Mouse (Mus musculus) lung, embryonic 15.5 days (tissue): ENCODE measurements around the gene Nfkb2. TPM values are rescaled to one million over a fixed set of nuclear protein-coding genes. Genes with fewer than 3 reads are reported as not detected.

ENCODE experiments used
- ATAC-seq: fragments of 200-750 bp; cut with Nextera tagmentation; 2 replicates; pipeline ENCODE4 v1.8.0; 2017; ENCODE audit warnings: moderate number of reproducible peaks, borderline replicate concordance; ENCODE audit not compliant: low FRiP score, low TSS enrichment; ENCODE audit errors: extremely low read depth
- H3K27ac ChIP-seq: fragments of 300-500 bp; sonication (generic); 2 replicates; pipeline ENCODE4 v1.5.1; 2015; ENCODE audit warnings: moderate library complexity, mild to moderate bottlenecking, inconsistent platforms
- H3K27me3 ChIP-seq: fragments of 300-500 bp; sonication (generic); 2 replicates; pipeline ENCODE4 v1.6.1; 2015; ENCODE audit warnings: inconsistent platforms
- H3K36me3 ChIP-seq: fragments of 300-500 bp; sonication (generic); 2 replicates; pipeline ENCODE4 v1.6.1; 2015; ENCODE audit warnings: inconsistent platforms
- H3K4me1 ChIP-seq: fragments of 300-500 bp; sonication (generic); 2 replicates; pipeline ENCODE4 v1.6.1; 2015; ENCODE audit warnings: inconsistent platforms
- H3K4me2 ChIP-seq: fragments of 300-500 bp; sonication (generic); 2 replicates; pipeline ENCODE4 v1.6.1; 2015; ENCODE audit warnings: inconsistent platforms, mild to moderate bottlenecking, moderate library complexity
- H3K4me3 ChIP-seq: fragments of 300-500 bp; sonication (generic); 2 replicates; pipeline ENCODE4 v1.5.1; 2015; ENCODE audit warnings: mild to moderate bottlenecking, inconsistent platforms
- H3K9ac ChIP-seq: fragments of 300-500 bp; sonication (generic); 2 replicates; pipeline ENCODE4 v1.6.1; 2015; ENCODE audit warnings: inconsistent platforms
- H3K9me3 ChIP-seq: fragments of 300-500 bp; sonication (generic); 2 replicates; pipeline ENCODE4 v1.6.1; 2016; ENCODE audit warnings: inconsistent platforms
- WGBS: fragments of 180-500 bp; shearing (Covaris S2); methylation state at CpG from one replicate; pipeline ENCODE4 v1.1.7; 2015; 5-methylcytosine and 5-hydroxymethylcytosine counted together
- polyA plus RNA-seq: library from polyadenylated mRNA; unstranded; fragments of >200 nt; fragmentation: Nextera tagmentation; extraction: Ambion mirVana; gene quantifications from 2 replicates; pipeline ENCODE4 v1.2.1, GENCODE M21; 2015

Nfkb2 gene
- polyA plus RNA-seq, 1 experiment from 2014 or later, result 10.5 TPM

DNA sequence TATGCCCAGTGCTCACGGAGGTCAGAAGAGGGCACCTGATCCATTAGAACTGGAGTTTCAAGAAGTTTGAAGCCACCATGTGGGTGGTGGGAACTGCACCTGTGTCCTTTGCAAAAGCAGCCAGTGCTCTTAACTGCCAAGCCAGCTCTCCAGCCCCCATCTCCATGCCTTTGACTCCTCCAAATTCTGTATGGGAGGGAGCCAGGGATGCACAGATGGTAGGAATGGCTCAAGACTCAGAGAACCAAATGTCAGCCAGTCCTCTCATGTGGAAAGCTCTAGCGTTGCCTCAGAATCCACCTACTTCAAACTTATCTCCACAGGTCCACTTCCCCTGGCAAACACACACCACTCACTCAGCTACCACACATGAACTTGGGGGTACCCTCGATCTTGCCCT lies 29.8 kb downstream of the Nfkb2 start:
- H3K27ac ChIP-seq, result no peak overlapping the region
- H3K9ac ChIP-seq, result no peak overlapping the region
- H3K27me3 ChIP-seq, result no peaks in the 10 kb centered on the region
- peaks cover 23% of the 10 kb centered on the region for H3K4me1 ChIP-seq
- no peak overlapping the region for H3K4me3 ChIP-seq
- H3K36me3 ChIP-seq, result peaks cover 11% of the 10 kb centered on the region; the same call in 1 of the 2 replicates
- WGBS, result 82% methylated on average over 3 of the region's 3 CpGs
- no peak for ATAC-seq
- no peaks in the 10 kb centered on the region for H3K9me3 ChIP-seq
- H3K4me2 ChIP-seq, result no peak overlapping the region

DNA sequence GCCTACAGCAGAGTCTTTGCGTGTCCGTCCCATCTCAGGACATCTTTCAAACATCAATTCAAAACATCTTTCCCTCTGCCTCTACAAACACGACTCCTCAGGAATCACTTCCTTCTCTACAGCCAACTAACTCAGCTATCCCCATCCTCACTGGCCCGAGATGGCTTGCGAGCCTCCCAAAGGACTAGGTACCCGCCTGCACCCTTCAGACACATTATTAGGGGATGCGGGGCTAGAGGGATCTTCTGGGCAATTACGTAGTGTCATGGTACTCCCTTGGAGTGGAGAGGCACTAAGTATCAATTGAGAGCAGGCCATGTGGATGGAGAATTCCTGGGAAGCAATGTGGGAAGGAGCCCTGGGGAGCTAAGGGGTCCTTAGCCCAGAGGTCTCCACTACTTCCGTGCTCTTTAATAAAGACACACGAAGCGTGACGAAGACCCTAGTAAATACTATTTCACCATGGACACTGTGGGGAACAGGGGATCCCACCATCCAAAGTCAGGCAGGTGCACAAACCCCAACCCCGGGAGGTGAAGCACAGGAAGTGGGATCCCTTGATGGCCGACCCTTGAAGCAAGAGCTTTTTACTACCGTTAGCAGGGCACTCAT lies 33.7 kb downstream of the Nfkb2 start:
- Histone ChIP-seq H3K9ac (peak overlapping the region; percentile 77), H3K4me2 (peak overlapping the region; percentile 82), H3K36me3 (no peaks in the 10 kb centered on the region), H3K4me3 (peak overlapping the region; percentile 85), H3K4me1 (peaks cover 23% of the 10 kb centered on the region), H3K9me3 (no peaks in the 10 kb centered on the region), H3K27ac (0 out of 2 replicates have a peak overlapping the region, but pooled peaks have one; percentile 29), H3K27me3 (no peaks in the 10 kb centered on the region)
- 35% methylated on average over 15 of the region's 15 CpGs for WGBS
- 0 out of 2 replicates have a peak, but pooled peaks have one; percentile 0 for ATAC-seq

DNA sequence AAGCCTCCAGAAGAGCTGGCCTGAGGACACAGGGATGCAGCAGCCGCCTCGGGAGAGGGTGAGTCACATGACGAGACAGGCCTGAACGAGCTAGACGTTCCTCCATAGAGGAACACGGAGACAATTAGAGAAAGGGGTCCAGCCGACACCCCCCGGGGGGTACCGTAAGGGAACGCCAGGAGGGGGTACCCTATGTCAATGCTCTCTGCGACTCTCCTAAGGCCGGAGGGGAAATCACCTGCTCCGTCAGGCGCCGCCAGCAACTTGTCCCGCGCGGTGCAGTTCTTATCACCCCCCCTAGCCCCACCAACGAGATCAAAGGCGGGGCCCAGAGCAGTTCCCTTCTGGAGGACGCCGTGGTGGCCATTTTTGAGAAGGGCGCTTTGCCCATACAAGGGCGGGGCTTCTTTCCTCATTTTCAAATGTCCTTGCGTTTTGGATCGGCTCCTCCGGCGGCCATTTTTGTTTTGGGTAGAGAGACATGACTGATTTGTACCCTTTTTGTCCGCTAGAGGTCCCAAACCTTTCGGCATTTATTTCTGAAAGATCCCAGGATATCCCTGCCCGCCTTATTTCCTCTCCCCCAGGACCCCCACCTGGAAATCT lies 34.3 kb downstream of the Nfkb2 start, which contains the start of gene Cuedc2:
Gene Cuedc2 (minus strand): TSS at position 372 of the 606 bp plus-strand sequence.
- peak within 1 kb of the TSS; percentile 41 for H3K27ac ChIP-seq
- peaks cover 23% of the 10 kb centered on the region for H3K4me1 ChIP-seq
- H3K4me2 ChIP-seq, result peak within 1 kb of the TSS; percentile 82
- under 1% methylated on average over 31 of the region's 31 CpGs for WGBS
- H3K36me3 ChIP-seq, result no peaks in the 10 kb centered on the region
- peak; percentile 87 for ATAC-seq
- H3K9me3 ChIP-seq, result no peaks in the 10 kb centered on the region
- no peaks in the 10 kb centered on the region for H3K27me3 ChIP-seq
- peak within 1 kb of the TSS; percentile 77 for H3K9ac ChIP-seq
- H3K4me3 ChIP-seq, result peak within 1 kb of the TSS; percentile 85

DNA sequence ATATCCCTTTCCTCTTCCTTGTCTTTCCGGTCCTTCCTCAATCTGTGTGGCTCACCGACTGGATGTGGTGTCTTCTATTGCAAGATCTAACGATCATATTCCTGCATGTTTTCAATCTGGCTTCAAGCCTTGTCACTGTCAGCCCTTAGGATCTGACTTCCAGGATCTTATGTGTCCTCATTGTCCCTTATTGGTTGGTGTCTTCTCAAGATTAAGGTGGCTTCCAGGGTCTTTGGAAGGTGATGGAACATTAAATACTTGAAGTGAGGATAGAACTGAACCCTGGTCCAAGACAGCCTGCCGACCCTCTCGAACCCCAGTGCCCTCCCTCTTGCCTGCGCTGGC lies 34.8 kb downstream of the Nfkb2 start:
- H3K4me1 ChIP-seq, result peaks cover 23% of the 10 kb centered on the region
- H3K27me3 ChIP-seq, result peaks cover 3% of the 10 kb centered on the region; the same call in 1 of the 2 replicates
- ATAC-seq, result peak; percentile 17; the same call in 1 of the 2 replicates
- H3K9me3 ChIP-seq, result no peaks in the 10 kb centered on the region
- peak overlapping the region; percentile 47 for H3K4me2 ChIP-seq
- H3K4me3 ChIP-seq, result peak overlapping the region; percentile 85
- 0 out of 2 replicates have a peak overlapping the region, but pooled peaks have one; percentile 22 for H3K9ac ChIP-seq
- H3K27ac ChIP-seq, result peak overlapping the region; percentile 41
- H3K36me3 ChIP-seq, result no peaks in the 10 kb centered on the region
- WGBS, result 45% methylated on average over 6 of the region's 6 CpGs

DNA sequence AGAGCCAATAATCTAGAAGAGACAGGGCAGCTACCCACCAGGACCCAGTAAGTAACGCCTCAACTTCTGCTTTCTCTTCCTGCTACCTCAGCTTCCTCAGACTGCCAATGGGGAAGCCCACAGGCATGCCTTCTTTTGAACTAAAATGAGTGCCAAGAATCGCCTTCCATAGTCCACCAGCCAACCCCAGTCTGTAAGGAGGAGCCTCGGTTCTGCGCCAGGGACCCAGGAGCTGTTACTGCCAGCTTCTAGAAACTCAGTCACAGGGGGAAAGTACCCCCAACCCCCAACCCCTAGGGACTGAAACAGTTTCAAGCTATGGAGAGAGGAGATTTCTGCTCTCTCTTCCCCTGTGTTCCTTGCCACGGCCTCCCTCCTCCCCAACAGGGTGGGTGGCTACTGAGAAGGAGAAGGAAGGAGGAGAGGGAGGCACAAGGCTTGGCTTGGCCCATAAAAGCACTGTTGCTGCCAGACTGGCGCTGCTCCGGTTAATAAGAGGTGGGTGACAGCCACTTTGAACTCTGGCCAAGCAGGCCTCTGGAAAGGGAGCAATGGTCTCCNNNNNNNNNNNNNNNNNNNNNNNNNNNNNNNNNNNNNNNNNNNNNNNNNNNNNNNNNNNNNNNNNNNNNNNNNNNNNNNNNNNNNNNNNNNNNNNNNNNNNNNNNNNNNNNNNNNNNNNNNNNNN lies 35.3 kb downstream of the Nfkb2 start:
- 58% methylated on average over 7 of the region's 7 CpGs for WGBS
- peak; percentile 12; the same call in 1 of the 2 replicates for ATAC-seq
- Histone ChIP-seq H3K4me1 (peaks cover 23% of the 10 kb centered on the region), H3K4me2 (peak overlapping the region; percentile 47), H3K4me3 (peak overlapping the region; percentile 85; the same call in 1 of the 2 replicates), H3K9me3 (no peaks in the 10 kb centered on the region), H3K9ac (no peak overlapping the region), H3K36me3 (no peaks in the 10 kb centered on the region), H3K27me3 (peaks cover 3% of the 10 kb centered on the region; the same call in 1 of the 2 replicates), H3K27ac (peak overlapping the region; percentile 41)

DNA sequence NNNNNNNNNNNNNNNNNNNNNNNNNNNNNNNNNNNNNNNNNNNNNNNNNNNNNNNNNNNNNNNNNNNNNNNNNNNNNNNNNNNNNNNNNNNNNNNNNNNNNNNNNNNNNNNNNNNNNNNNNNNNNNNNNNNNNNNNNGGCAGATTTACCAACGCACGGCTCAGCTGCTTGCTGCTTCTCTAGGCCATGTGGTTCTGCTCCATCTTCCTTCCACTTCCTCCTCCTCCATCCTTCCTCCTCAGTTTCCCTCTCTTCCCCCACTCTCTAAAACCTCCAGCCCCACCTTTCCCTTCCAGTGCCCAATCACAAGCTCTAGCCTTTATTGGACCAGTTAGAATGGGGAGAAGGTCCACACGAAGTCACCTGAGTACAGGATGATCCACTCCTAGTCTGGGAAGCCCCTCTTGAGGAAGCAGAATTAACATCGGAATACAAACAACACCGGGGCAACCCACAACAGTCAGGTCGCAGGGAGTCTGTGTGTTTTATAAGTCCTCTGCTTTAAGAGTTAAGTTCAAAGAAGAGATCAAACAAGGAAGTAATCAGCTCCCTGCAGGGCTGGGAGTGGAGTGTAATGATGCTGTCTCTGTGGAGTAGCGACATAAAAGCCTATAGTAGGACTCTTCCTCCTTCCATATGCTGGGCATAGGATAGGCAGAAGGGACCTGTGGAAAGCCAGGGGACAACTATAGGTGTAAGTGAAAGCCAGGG lies 40.7 kb downstream of the Nfkb2 start:
- Histone ChIP-seq H3K9me3 (no peaks in the 10 kb centered on the region), H3K9ac (no peak overlapping the region), H3K4me1 (peaks cover 14% of the 10 kb centered on the region), H3K4me2 (no peak overlapping the region), H3K27ac (no peak overlapping the region), H3K27me3 (peaks cover 6% of the 10 kb centered on the region; the same call in 1 of the 2 replicates), H3K4me3 (no peak overlapping the region), H3K36me3 (no peaks in the 10 kb centered on the region)
- ATAC-seq, result no peak
- WGBS, result 16% methylated on average over 7 of the region's 7 CpGs

DNA sequence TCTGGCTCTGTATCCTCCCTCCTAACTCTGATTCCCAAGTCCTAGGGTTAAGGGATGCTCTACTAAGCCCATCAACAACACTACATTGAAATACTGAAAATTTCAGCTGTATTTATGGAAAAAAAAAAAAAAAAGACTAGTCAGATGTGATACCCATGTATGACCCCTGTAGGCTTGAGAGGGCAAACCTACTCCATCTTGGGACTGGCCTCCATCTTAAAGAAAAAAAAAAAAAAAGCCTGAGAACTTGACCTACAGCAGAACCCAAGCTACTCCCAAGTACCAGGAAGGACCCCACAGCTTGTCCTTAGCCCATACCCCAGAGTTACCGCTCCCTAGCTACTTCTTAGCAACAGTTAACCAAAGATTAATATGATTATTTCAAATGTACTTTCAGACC lies 43.0 kb downstream of the Nfkb2 start:
- WGBS, result 91% methylated on average over 1 of the region's 1 CpGs
- no peaks in the 10 kb centered on the region for H3K9me3 ChIP-seq
- no peak for ATAC-seq
- no peak overlapping the region for H3K9ac ChIP-seq
- peaks cover 6% of the 10 kb centered on the region; the same call in 1 of the 2 replicates for H3K27me3 ChIP-seq
- H3K4me3 ChIP-seq, result no peak overlapping the region
- H3K36me3 ChIP-seq, result no peaks in the 10 kb centered on the region
- H3K4me2 ChIP-seq, result no peak overlapping the region
- peaks cover 20% of the 10 kb centered on the region for H3K4me1 ChIP-seq
- H3K27ac ChIP-seq, result no peak overlapping the region

DNA sequence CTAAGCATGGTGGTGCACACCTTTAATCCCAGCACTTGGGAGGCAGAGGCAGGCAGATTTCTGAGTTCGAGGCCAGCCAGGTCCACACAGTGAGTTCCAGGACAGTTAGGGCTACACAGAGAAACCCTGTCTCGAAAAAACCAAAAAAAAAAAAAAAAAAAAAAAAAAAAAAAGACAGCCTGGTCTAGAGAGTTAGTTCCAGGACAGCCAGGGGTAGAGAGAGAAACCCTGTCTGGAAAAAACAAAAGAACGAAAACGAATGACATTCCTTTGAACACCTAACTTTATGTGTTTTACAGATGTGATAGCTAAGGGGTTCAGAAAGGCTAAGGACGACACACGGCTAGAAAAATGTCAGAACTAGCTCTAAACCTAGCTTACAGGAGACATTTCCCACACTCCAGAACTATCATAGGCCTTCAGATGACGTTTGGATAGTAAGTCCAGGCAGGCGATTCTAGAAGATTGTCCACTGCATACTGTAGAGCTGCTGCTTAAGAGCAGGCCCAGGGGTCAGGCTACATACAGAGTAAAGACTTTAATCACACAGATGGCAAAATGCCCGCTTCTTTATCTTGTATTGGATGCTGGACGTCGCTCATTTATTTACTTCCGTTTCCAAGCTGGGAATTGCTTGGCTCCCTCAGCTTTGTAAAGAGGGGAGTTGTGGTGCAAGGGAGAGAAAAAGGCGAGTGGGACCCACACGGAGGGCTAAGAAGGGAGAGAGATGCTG lies 44.0 kb downstream of the Nfkb2 start:
- Histone ChIP-seq H3K36me3 (no peaks in the 10 kb centered on the region), H3K9ac (peak overlapping the region; percentile 68), H3K27me3 (peaks cover 6% of the 10 kb centered on the region; the same call in 1 of the 2 replicates), H3K9me3 (no peaks in the 10 kb centered on the region), H3K27ac (peak overlapping the region; percentile 80), H3K4me2 (peak overlapping the region; percentile 91), H3K4me1 (peaks cover 20% of the 10 kb centered on the region), H3K4me3 (peak overlapping the region; percentile 62)
- ATAC-seq, result no peak; the same call in 1 of the 2 replicates
- WGBS, result 28% methylated on average over 14 of the region's 14 CpGs

DNA sequence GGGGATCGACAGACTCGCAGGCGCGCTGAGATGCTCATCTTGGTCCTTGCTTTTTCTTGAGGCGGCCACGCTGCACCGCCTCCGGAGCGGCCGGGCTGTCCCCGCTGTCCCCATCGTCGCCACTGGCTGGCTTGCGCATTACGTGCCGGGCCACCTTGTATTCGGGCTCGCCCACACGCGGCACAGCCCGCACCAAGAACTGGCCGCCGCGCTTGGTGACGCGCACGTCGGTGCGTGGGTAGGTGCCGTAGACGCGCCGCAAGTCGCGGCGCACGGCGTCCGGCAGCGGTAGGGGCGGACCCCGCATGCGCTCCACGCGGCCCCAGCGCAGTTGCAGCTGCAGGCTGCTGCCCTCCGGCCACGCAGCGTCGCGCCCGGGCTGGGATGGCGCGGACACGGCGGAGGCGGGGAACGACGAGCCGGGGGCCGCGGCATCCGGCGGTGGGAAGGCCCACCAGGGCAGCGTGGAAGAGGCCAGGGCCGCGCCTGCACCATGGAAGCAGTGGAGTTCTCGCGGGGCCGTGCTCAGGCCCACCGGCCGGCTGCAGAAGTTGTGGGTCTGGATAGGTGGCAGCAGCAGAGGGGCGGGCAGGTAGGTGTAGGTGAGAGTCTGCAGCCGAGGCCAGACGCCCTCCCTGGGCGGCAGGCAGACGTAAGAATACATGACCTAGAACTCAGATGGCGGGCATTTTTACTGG lies 44.8 kb downstream of the Nfkb2 start:
- no peaks in the 10 kb centered on the region for H3K36me3 ChIP-seq
- ATAC-seq, result peak; percentile 83
- WGBS, result under 1% methylated on average over 78 of the region's 78 CpGs
- peak overlapping the region; percentile 68 for H3K9ac ChIP-seq
- H3K27me3 ChIP-seq, result 0 out of 2 replicates have a peak, but pooled peaks cover 3% of the 10 kb centered on the region
- H3K4me2 ChIP-seq, result peak overlapping the region; percentile 91
- peak overlapping the region; percentile 62 for H3K4me3 ChIP-seq
- H3K4me1 ChIP-seq, result peaks cover 20% of the 10 kb centered on the region
- H3K9me3 ChIP-seq, result no peaks in the 10 kb centered on the region
- H3K27ac ChIP-seq, result peak overlapping the region; percentile 80

DNA sequence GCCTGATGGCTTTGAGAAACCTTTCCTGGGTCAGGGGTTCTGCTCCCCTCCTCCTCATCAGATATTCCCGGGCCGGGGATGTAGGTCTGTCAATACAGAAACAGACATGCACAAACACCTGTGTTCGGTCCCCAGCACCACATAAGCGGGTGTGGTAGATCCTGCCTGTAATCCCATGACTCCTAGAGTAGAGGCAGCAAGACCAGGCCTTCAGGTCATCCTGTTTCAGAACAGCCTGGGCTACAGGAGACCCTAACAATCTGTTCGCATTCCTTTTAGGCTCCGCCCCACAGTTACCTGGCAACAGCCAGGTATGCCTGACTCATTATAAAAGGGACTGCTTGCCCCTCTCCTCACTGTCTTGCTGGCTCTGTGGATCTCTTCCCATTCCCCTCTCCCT lies 45.4 kb downstream of the Nfkb2 start:
- peak overlapping the region; percentile 62 for H3K4me3 ChIP-seq
- peak overlapping the region; percentile 91 for H3K4me2 ChIP-seq
- ATAC-seq, result 0 out of 2 replicates have a peak, but pooled peaks have one; percentile 12
- peaks cover 20% of the 10 kb centered on the region for H3K4me1 ChIP-seq
- 0 out of 2 replicates have a peak, but pooled peaks cover 3% of the 10 kb centered on the region for H3K27me3 ChIP-seq
- H3K9ac ChIP-seq, result peak overlapping the region; percentile 68
- H3K36me3 ChIP-seq, result no peaks in the 10 kb centered on the region
- H3K27ac ChIP-seq, result peak overlapping the region; percentile 80
- no peaks in the 10 kb centered on the region for H3K9me3 ChIP-seq
- 26% methylated on average over 6 of the region's 6 CpGs for WGBS
